Mouse (Mus musculus): Measurements from ENCODE around the gene Casp4. TPM values are rescaled to one million over a fixed set of nuclear protein-coding genes. Genes with fewer than 3 reads are reported as not detected.
A peak's percentile ranks its signal among the peaks of the same experiment; 100 is the strongest.

Casp4 gene
- 0.42 and 2.4 TPM in 2 replicates for polyA plus RNA-seq (2015; fragmentation: Nextera tagmentation; extraction: Ambion mirVana)

GRCm38 (mm10) chr9:5308561-5308960 is at the start of gene Casp4:
Gene Casp4 (plus strand): TSS chr9:5308828.
- ATAC-seq (ENCODE audit: low FRiP score): no peak
- 70% methylated on average over 5 of the region's 5 CpGs for WGBS
- no peaks in the 10 kb centered on the region for H3K27me3 ChIP-seq (replicated peaks)

GRCm38 (mm10) chr9:5263951-5264475 is 44.6 kb upstream of the Casp4 start:
- 76% methylated on average over 2 of the region's 2 CpGs for WGBS
- Histone ChIP-seq H3K27me3 (replicated peaks) (no peaks in the 10 kb centered on the region), H3K9ac (replicated peaks) (no peak overlapping the region), H3K36me3 (no peaks in the 10 kb centered on the region), H3K9me3 (replicated peaks) (no peaks in the 10 kb centered on the region), H3K4me3 (replicated peaks) (no peak overlapping the region), H3K27ac (replicated peaks) (no peak overlapping the region), H3K4me2 (no peak overlapping the region), H3K4me1 (no peaks in the 10 kb centered on the region)
- ATAC-seq (ENCODE audit: low FRiP score): no peak

More at GRCm38 (mm10) chr9:5308561-5308960, at the start of gene Casp4:
- no peak within 1 kb of the TSS for H3K27ac ChIP-seq (replicated peaks)
- H3K4me1 ChIP-seq: no peaks in the 10 kb centered on the region
- H3K9me3 ChIP-seq (replicated peaks): no peaks in the 10 kb centered on the region
- 0 out of 2 replicates have a peak within 1 kb of the TSS, but pooled peaks have one; percentile 4 for H3K4me3 ChIP-seq (replicated peaks)
- H3K36me3 ChIP-seq: no peaks in the 10 kb centered on the region
- H3K4me2 ChIP-seq: no peak within 1 kb of the TSS
- H3K9ac ChIP-seq (replicated peaks): no peak within 1 kb of the TSS

GRCm38 (mm10) chr9:5270274-5270673 is 38.4 kb upstream of the Casp4 start:
- no peak overlapping the region for H3K4me2 ChIP-seq
- no peaks in the 10 kb centered on the region for H3K4me1 ChIP-seq

GRCm38 (mm10) chr9:5270884-5271283 is 37.7 kb upstream of the Casp4 start:
- Histone ChIP-seq H3K36me3 (no peaks in the 10 kb centered on the region), H3K27me3 (replicated peaks) (no peaks in the 10 kb centered on the region), H3K4me3 (replicated peaks) (no peak overlapping the region), H3K4me2 (no peak overlapping the region), H3K4me1 (no peaks in the 10 kb centered on the region), H3K9me3 (replicated peaks) (no peaks in the 10 kb centered on the region), H3K9ac (replicated peaks) (no peak overlapping the region), H3K27ac (replicated peaks) (no peak overlapping the region)
- ATAC-seq (ENCODE audit: low FRiP score): no peak
- 38% methylated on average over 1 of the region's 1 CpGs for WGBS

More at GRCm38 (mm10) chr9:5270274-5270673, 38.4 kb upstream of the Casp4 start:
- no peaks in the 10 kb centered on the region for H3K36me3 ChIP-seq
- H3K27ac ChIP-seq (replicated peaks): no peak overlapping the region
- WGBS: 94% methylated on average over 2 of the region's 2 CpGs
- H3K27me3 ChIP-seq (replicated peaks): no peaks in the 10 kb centered on the region
- no peak overlapping the region for H3K4me3 ChIP-seq (replicated peaks)
- no peak overlapping the region for H3K9ac ChIP-seq (replicated peaks)
- no peak for ATAC-seq (ENCODE audit: low FRiP score)
- H3K9me3 ChIP-seq (replicated peaks): no peaks in the 10 kb centered on the region

GRCm38 (mm10) chr9:5271334-5271845 is 37.2 kb upstream of the Casp4 start:
- Histone ChIP-seq H3K36me3 (no peaks in the 10 kb centered on the region), H3K4me1 (no peaks in the 10 kb centered on the region), H3K4me3 (replicated peaks) (no peak overlapping the region), H3K9me3 (replicated peaks) (no peaks in the 10 kb centered on the region), H3K9ac (replicated peaks) (no peak overlapping the region), H3K27me3 (replicated peaks) (no peaks in the 10 kb centered on the region), H3K27ac (replicated peaks) (no peak overlapping the region), H3K4me2 (no peak overlapping the region)
- no peak for ATAC-seq (ENCODE audit: low FRiP score)
- 86% methylated on average over 6 of the region's 6 CpGs for WGBS

GRCm38 (mm10) chr9:5286071-5286470 is 22.6 kb upstream of the Casp4 start:
- Histone ChIP-seq H3K9ac (replicated peaks) (no peak overlapping the region), H3K27me3 (replicated peaks) (no peaks in the 10 kb centered on the region), H3K27ac (replicated peaks) (no peak overlapping the region), H3K36me3 (no peaks in the 10 kb centered on the region), H3K4me3 (replicated peaks) (no peak overlapping the region), H3K4me1 (no peaks in the 10 kb centered on the region), H3K4me2 (no peak overlapping the region), H3K9me3 (replicated peaks) (no peaks in the 10 kb centered on the region)
- no peak for ATAC-seq (ENCODE audit: low FRiP score)
- 57% methylated on average over 2 of the region's 2 CpGs for WGBS

- Histone ChIP-seq H3K4me2 (no peak overlapping the region), H3K27ac (replicated peaks) (no peak overlapping the region), H3K4me1 (no peaks in the 10 kb centered on the region), H3K9me3 (replicated peaks) (no peaks in the 10 kb centered on the region), H3K9ac (replicated peaks) (no peak overlapping the region), H3K4me3 (replicated peaks) (no peak overlapping the region), H3K27me3 (replicated peaks) (no peaks in the 10 kb centered on the region), H3K36me3 (no peaks in the 10 kb centered on the region)
- ATAC-seq (ENCODE audit: low FRiP score): no peak
Observed at GRCm38 (mm10) chr9:5286597-5286996, 22.0 kb upstream of the Casp4 start.

- Histone ChIP-seq H3K4me2 (no peak overlapping the region), H3K27ac (replicated peaks) (no peak overlapping the region), H3K27me3 (replicated peaks) (no peaks in the 10 kb centered on the region), H3K9me3 (replicated peaks) (no peaks in the 10 kb centered on the region), H3K9ac (replicated peaks) (no peak overlapping the region), H3K4me1 (no peaks in the 10 kb centered on the region), H3K36me3 (no peaks in the 10 kb centered on the region), H3K4me3 (replicated peaks) (no peak overlapping the region)
- 82% methylated on average over 2 of the region's 2 CpGs for WGBS
- ATAC-seq (ENCODE audit: low FRiP score): no peak
Observed at GRCm38 (mm10) chr9:5296354-5297237, 12.0 kb upstream of the Casp4 start.

- WGBS: 62% methylated on average over 11 of the region's 11 CpGs
- ATAC-seq (ENCODE audit: low FRiP score): no peak
- H3K36me3 ChIP-seq: no peaks in the 10 kb centered on the region
Observed at GRCm38 (mm10) chr9:5298329-5299131, 10.1 kb upstream of the Casp4 start, which contains the start of gene Casp1. Gene Casp1 (plus strand): TSS chr9:5298517.

GRCm38 (mm10) chr9:5299132-5299381 is 9.6 kb upstream of the Casp4 start:
- no peaks in the 10 kb centered on the region for H3K9me3 ChIP-seq (replicated peaks)
- H3K9ac ChIP-seq (replicated peaks): no peak overlapping the region
- H3K4me3 ChIP-seq (replicated peaks): no peak overlapping the region
- no peak overlapping the region for H3K27ac ChIP-seq (replicated peaks)
- no peaks in the 10 kb centered on the region for H3K27me3 ChIP-seq (replicated peaks)
- H3K4me2 ChIP-seq: no peak overlapping the region
- H3K36me3 ChIP-seq: no peaks in the 10 kb centered on the region
- no peaks in the 10 kb centered on the region for H3K4me1 ChIP-seq
- ATAC-seq (ENCODE audit: low FRiP score): no peak
- WGBS: 85% methylated on average over 2 of the region's 2 CpGs

More at GRCm38 (mm10) chr9:5298329-5299131, 10.1 kb upstream of the Casp4 start, which contains the start of gene Casp1:
- no peak within 1 kb of the TSS for H3K27ac ChIP-seq (replicated peaks)
- H3K27me3 ChIP-seq (replicated peaks): no peaks in the 10 kb centered on the region
- H3K4me3 ChIP-seq (replicated peaks): no peak within 1 kb of the TSS
- no peak within 1 kb of the TSS for H3K4me2 ChIP-seq
- no peaks in the 10 kb centered on the region for H3K4me1 ChIP-seq
- no peaks in the 10 kb centered on the region for H3K9me3 ChIP-seq (replicated peaks)
- no peak within 1 kb of the TSS for H3K9ac ChIP-seq (replicated peaks)

- no peak overlapping the region for H3K4me2 ChIP-seq
- no peaks in the 10 kb centered on the region for H3K36me3 ChIP-seq
- no peak overlapping the region for H3K4me3 ChIP-seq (replicated peaks)
- no peaks in the 10 kb centered on the region for H3K27me3 ChIP-seq (replicated peaks)
- H3K9ac ChIP-seq (replicated peaks): no peak overlapping the region
- no peaks in the 10 kb centered on the region for H3K9me3 ChIP-seq (replicated peaks)
- H3K4me1 ChIP-seq: no peaks in the 10 kb centered on the region
- no peak overlapping the region for H3K27ac ChIP-seq (replicated peaks)
- ATAC-seq (ENCODE audit: low FRiP score): no peak
Observed at GRCm38 (mm10) chr9:5310112-5310511, 1.5 kb downstream of the Casp4 start.
